Mouse (Mus musculus): Measurements from ENCODE around the gene Klf7.

- no peak for TF ChIP-seq USF1 (IDR thresholded peaks at IDR 0.05; ENCODE audit: low read depth)
- no peak for TF ChIP-seq POLR2A (IDR thresholded peaks at IDR 0.05; ENCODE audit: insufficient read length, low read depth)
- no peak for TF ChIP-seq MYOG (IDR thresholded peaks at IDR 0.05; ENCODE audit: control insufficient read depth in 1 of 3, insufficient read depth in 1 of 3, insufficient read length in 2 of 3, low read depth in 2 of 3)
- TF ChIP-seq SRF (IDR thresholded peaks at IDR 0.05; ENCODE audit: control insufficient read depth, insufficient read length, low read depth), result no peak
- TF ChIP-seq CEBPB (IDR thresholded peaks at IDR 0.05; ENCODE audit: insufficient read depth, poor library complexity, severe bottlenecking), result no peak
Observed at GRCm38 (mm10) chr1:64055978-64056377, 66.1 kb downstream of the Klf7 start.
